Mouse (Mus musculus) kidney, adult 2 months (tissue): ENCODE results near the gene Ano6.
A peak's percentile ranks its signal among the peaks of the same experiment; 100 is the strongest.

ENCODE experiments used
- CTCF ChIP-seq: fragments of 200-500 bp; conservative IDR thresholded peaks from 2 replicates; pipeline ENCODE4 v1.5.1; 2011; ENCODE audit warnings: low read depth, mild to moderate bottlenecking, control low read depth, low read length, moderate library complexity, mixed read lengths; ENCODE audit not compliant: insufficient read depth, insufficient read length
- POLR2A ChIP-seq: fragments of 200-500 bp; IDR thresholded peaks from one replicate; pipeline ENCODE4 v1.6.1; 2011; ENCODE audit warnings: low read depth, low read length, control low read depth

GRCm38 (mm10) chr15:95943470-95943869 lies 152.8 kb downstream of the Ano6 start:
- peak; percentile 78 for TF ChIP-seq CTCF
- no peak for TF ChIP-seq POLR2A
